Mouse (Mus musculus): ENCODE data around the gene Fkrp. TPM values are rescaled to one million over a fixed set of nuclear protein-coding genes. Genes with fewer than 3 reads are reported as not detected.
A peak's percentile ranks its signal among the peaks of the same experiment; 100 is the strongest.

The Fkrp gene
- polyA plus RNA-seq, 1 experiment from 2014 or later, result 30.9 TPM

- Histone ChIP-seq H3K4me2 (ENCODE audit: low read length) (no peak overlapping the region), H3K4me3 (ENCODE audit: control insufficient read depth in 1 of 2, insufficient read depth in 1 of 2, low read depth in 1 of 2, low read length in 2 of 2) (no peak overlapping the region), H3K9ac (ENCODE audit: low read length) (no peak overlapping the region), H3K9me3 (ENCODE audit: control insufficient read depth, low read length) (no peaks in the 10 kb centered on the region), H3K4me1 (ENCODE audit: control insufficient read depth in 2 of 2, insufficient read depth in 2 of 2, low read length in 2 of 2) (peaks cover 5 to 11% of the 10 kb centered on the region in 2 experiments), H3K36me3 (ENCODE audit: control insufficient read depth, insufficient read depth, low read length) (peaks cover 48% of the 10 kb centered on the region), H3K27me3 (ENCODE audit: control insufficient read depth, insufficient read depth, low read length) (peaks cover 15% of the 10 kb centered on the region), H3K27ac (replicated peaks in 1 of 2; ENCODE audit: control insufficient read depth in 1 of 2, insufficient read depth in 1 of 2, low read depth in 2 of 2, low read length in 2 of 2) (no peak overlapping the region)
- ATAC-seq (ENCODE audit: insufficient number of reproducible peaks, insufficient read depth, low FRiP score, low read depth), result no peak
- 88% methylated on average over 9 of the region's 9 CpGs for WGBS
Measured at GRCm38 (mm10) chr7:16808647-16809046, 7.9 kb downstream of the Fkrp start.

- no peaks in the 10 kb centered on the region for H3K9me3 ChIP-seq (ENCODE audit: control insufficient read depth, low read length)
- H3K4me3 ChIP-seq (ENCODE audit: control insufficient read depth in 1 of 2, insufficient read depth in 1 of 2, low read depth in 1 of 2, low read length in 2 of 2), result no peak overlapping the region
- H3K27ac ChIP-seq (replicated peaks in 1 of 2; ENCODE audit: control insufficient read depth in 1 of 2, insufficient read depth in 1 of 2, low read depth in 2 of 2, low read length in 2 of 2), result no peak overlapping the region
- 86% methylated on average over 9 of the region's 9 CpGs for WGBS
- H3K36me3 ChIP-seq (ENCODE audit: control insufficient read depth, insufficient read depth, low read length), result peaks cover 42% of the 10 kb centered on the region
- H3K4me1 ChIP-seq (ENCODE audit: control insufficient read depth in 2 of 2, insufficient read depth in 2 of 2, low read length in 2 of 2), result peaks cover 5 to 11% of the 10 kb centered on the region in 2 experiments
- no peak overlapping the region for H3K4me2 ChIP-seq (ENCODE audit: low read length)
- H3K27me3 ChIP-seq (ENCODE audit: control insufficient read depth, insufficient read depth, low read length), result peaks cover 15% of the 10 kb centered on the region
- H3K9ac ChIP-seq (ENCODE audit: low read length), result no peak overlapping the region
- ATAC-seq (ENCODE audit: insufficient number of reproducible peaks, insufficient read depth, low FRiP score, low read depth), result no peak
Measured at GRCm38 (mm10) chr7:16807936-16808335, 8.6 kb downstream of the Fkrp start.

- no peak overlapping the region for H3K9ac ChIP-seq (ENCODE audit: low read length)
- H3K36me3 ChIP-seq (ENCODE audit: control insufficient read depth, insufficient read depth, low read length), result peaks cover 26% of the 10 kb centered on the region
- no peaks in the 10 kb centered on the region for H3K27me3 ChIP-seq (ENCODE audit: control insufficient read depth, insufficient read depth, low read length)
- 35% methylated on average over 8 of the region's 8 CpGs for WGBS
- no peak overlapping the region for H3K4me3 ChIP-seq (ENCODE audit: control insufficient read depth in 1 of 2, insufficient read depth in 1 of 2, low read depth in 1 of 2, low read length in 2 of 2)
- H3K4me2 ChIP-seq (ENCODE audit: low read length), result no peak overlapping the region
- peak; percentile 52; the same call in 1 of the 2 replicates for ATAC-seq (ENCODE audit: insufficient number of reproducible peaks, insufficient read depth, low FRiP score, low read depth)
- H3K27ac ChIP-seq (replicated peaks in 1 of 2; ENCODE audit: control insufficient read depth in 1 of 2, insufficient read depth in 1 of 2, low read depth in 2 of 2, low read length in 2 of 2), result no peak overlapping the region
- H3K4me1 ChIP-seq (ENCODE audit: control insufficient read depth in 2 of 2, insufficient read depth in 2 of 2, low read length in 2 of 2), result no peaks in the 10 kb centered on the region
- no peaks in the 10 kb centered on the region for H3K9me3 ChIP-seq (ENCODE audit: control insufficient read depth, low read length)
Measured at GRCm38 (mm10) chr7:16804409-16805028, 12.0 kb downstream of the Fkrp start.

GRCm38 (mm10) chr7:16794886-16795285 lies 21.6 kb downstream of the Fkrp start:
- H3K27me3 ChIP-seq (ENCODE audit: control insufficient read depth, insufficient read depth, low read length), result no peaks in the 10 kb centered on the region
- H3K27ac ChIP-seq (replicated peaks in 1 of 2; ENCODE audit: control insufficient read depth in 1 of 2, insufficient read depth in 1 of 2, low read depth in 2 of 2, low read length in 2 of 2), result no peak overlapping the region
- H3K9ac ChIP-seq (ENCODE audit: low read length), result no peak overlapping the region
- 86% methylated on average over 5 of the region's 5 CpGs for WGBS
- no peak overlapping the region for H3K4me3 ChIP-seq (ENCODE audit: control insufficient read depth in 1 of 2, insufficient read depth in 1 of 2, low read depth in 1 of 2, low read length in 2 of 2)
- H3K9me3 ChIP-seq (ENCODE audit: control insufficient read depth, low read length), result no peaks in the 10 kb centered on the region
- peaks cover 45% of the 10 kb centered on the region for H3K36me3 ChIP-seq (ENCODE audit: control insufficient read depth, insufficient read depth, low read length)
- no peak for ATAC-seq (ENCODE audit: insufficient number of reproducible peaks, insufficient read depth, low FRiP score, low read depth)
- no peak overlapping the region for H3K4me2 ChIP-seq (ENCODE audit: low read length)
- peaks cover 4 to 18% of the 10 kb centered on the region in 2 experiments for H3K4me1 ChIP-seq (ENCODE audit: control insufficient read depth in 2 of 2, insufficient read depth in 2 of 2, low read length in 2 of 2)

- 0 out of 2 replicates have a peak, but pooled peaks have one; percentile 53 for ATAC-seq (ENCODE audit: insufficient number of reproducible peaks, insufficient read depth, low FRiP score, low read depth)
- Histone ChIP-seq H3K36me3 (ENCODE audit: control insufficient read depth, insufficient read depth, low read length) (peaks cover 46% of the 10 kb centered on the region), H3K27me3 (ENCODE audit: control insufficient read depth, insufficient read depth, low read length) (no peaks in the 10 kb centered on the region), H3K4me1 (ENCODE audit: control insufficient read depth in 2 of 2, insufficient read depth in 2 of 2, low read length in 2 of 2) (peaks cover 4 to 18% of the 10 kb centered on the region in 2 experiments), H3K9ac (ENCODE audit: low read length) (peak overlapping the region; percentile 55), H3K4me3 (ENCODE audit: control insufficient read depth in 1 of 2, insufficient read depth in 1 of 2, low read depth in 1 of 2, low read length in 2 of 2) (peak overlapping the region; percentile 10 to 25), H3K9me3 (ENCODE audit: control insufficient read depth, low read length) (no peaks in the 10 kb centered on the region), H3K4me2 (ENCODE audit: low read length) (peak overlapping the region; percentile 58), H3K27ac (replicated peaks in 1 of 2; ENCODE audit: control insufficient read depth in 1 of 2, insufficient read depth in 1 of 2, low read depth in 2 of 2, low read length in 2 of 2) (peak overlapping the region; percentile 10 to 61; a peak in 3 of 4 replicates)
- WGBS, result 35% methylated on average over 19 of the region's 19 CpGs
Measured at GRCm38 (mm10) chr7:16793010-16793725, 23.4 kb downstream of the Fkrp start.

- H3K4me3 ChIP-seq (ENCODE audit: control insufficient read depth in 1 of 2, insufficient read depth in 1 of 2, low read depth in 1 of 2, low read length in 2 of 2), result no peak overlapping the region
- H3K4me2 ChIP-seq (ENCODE audit: low read length), result no peak overlapping the region
- ATAC-seq (ENCODE audit: insufficient number of reproducible peaks, insufficient read depth, low FRiP score, low read depth), result no peak
- peaks cover 39% of the 10 kb centered on the region for H3K36me3 ChIP-seq (ENCODE audit: control insufficient read depth, insufficient read depth, low read length)
- H3K9me3 ChIP-seq (ENCODE audit: control insufficient read depth, low read length), result no peaks in the 10 kb centered on the region
- no peaks in the 10 kb centered on the region for H3K27me3 ChIP-seq (ENCODE audit: control insufficient read depth, insufficient read depth, low read length)
- H3K4me1 ChIP-seq (ENCODE audit: control insufficient read depth in 2 of 2, insufficient read depth in 2 of 2, low read length in 2 of 2), result peaks cover 4 to 18% of the 10 kb centered on the region in 2 experiments
- H3K27ac ChIP-seq (replicated peaks in 1 of 2; ENCODE audit: control insufficient read depth in 1 of 2, insufficient read depth in 1 of 2, low read depth in 2 of 2, low read length in 2 of 2), result 0 out of 4 replicates have a peak overlapping the region, but pooled peaks of 1 of the 2 experiments have one; percentile 61
- H3K9ac ChIP-seq (ENCODE audit: low read length), result no peak overlapping the region
- 78% methylated on average over 5 of the region's 5 CpGs for WGBS
Measured at GRCm38 (mm10) chr7:16792316-16792715, 24.2 kb downstream of the Fkrp start.

- Histone ChIP-seq H3K9ac (ENCODE audit: low read length) (no peak overlapping the region; the same call in 1 of the 2 replicates), H3K27me3 (ENCODE audit: control insufficient read depth, insufficient read depth, low read length) (no peaks in the 10 kb centered on the region), H3K9me3 (ENCODE audit: control insufficient read depth, low read length) (no peaks in the 10 kb centered on the region), H3K4me2 (ENCODE audit: low read length) (no peak overlapping the region), H3K4me3 (ENCODE audit: control insufficient read depth in 1 of 2, insufficient read depth in 1 of 2, low read depth in 1 of 2, low read length in 2 of 2) (no peak overlapping the region), H3K27ac (replicated peaks in 1 of 2; ENCODE audit: control insufficient read depth in 1 of 2, insufficient read depth in 1 of 2, low read depth in 2 of 2, low read length in 2 of 2) (no peak overlapping the region), H3K36me3 (ENCODE audit: control insufficient read depth, insufficient read depth, low read length) (peaks cover 27% of the 10 kb centered on the region), H3K4me1 (ENCODE audit: control insufficient read depth in 2 of 2, insufficient read depth in 2 of 2, low read length in 2 of 2) (peaks cover 21 to 32% of the 10 kb centered on the region in 2 experiments)
- WGBS, result 73% methylated on average over 8 of the region's 8 CpGs
- ATAC-seq (ENCODE audit: insufficient number of reproducible peaks, insufficient read depth, low FRiP score, low read depth), result no peak
Measured at GRCm38 (mm10) chr7:16785541-16786083, 30.9 kb downstream of the Fkrp start.

All from heart, embryonic 14.5 days (tissue).